Mouse (Mus musculus) liver, embryonic 11.5 days (tissue): Measurements from ENCODE around the gene Plvap. TPM values are rescaled to one million over a fixed set of nuclear protein-coding genes. Genes with fewer than 3 reads are reported as not detected.

Source experiments
- ATAC-seq: fragments of 200-750 bp; cut with Nextera tagmentation; replicated peaks from 2 replicates; pipeline ENCODE4 v1.8.0; 2017; ENCODE audit warnings: moderate number of reproducible peaks, mild to moderate bottlenecking, moderate TSS enrichment, moderate library complexity; ENCODE audit not compliant: low FRiP score
- DNase-seq: peaks from one replicate; pipeline ENCODE4 v3.0.0-alpha.2; 2017; ENCODE audit warnings: low spot score
- H3K27ac ChIP-seq: fragments of 300-500 bp; sonication (generic); 2 replicates; pipeline ENCODE4 v1.5.1; 2014; ENCODE audit warnings: mild to moderate bottlenecking, low read depth, low read length, control low read depth
- H3K27me3 ChIP-seq: fragments of 300-500 bp; sonication (generic); replicated peaks from 2 replicates; pipeline ENCODE4 v1.6.1; 2014; ENCODE audit warnings: low read length, mixed read lengths; ENCODE audit not compliant: control insufficient read depth, insufficient read depth
- H3K36me3 ChIP-seq: fragments of 300-500 bp; sonication (generic); 2 replicates; pipeline ENCODE4 v1.6.1; 2014; ENCODE audit warnings: mild to moderate bottlenecking, low read length, moderate library complexity, mixed read lengths; ENCODE audit not compliant: control insufficient read depth, insufficient read depth
- H3K4me1 ChIP-seq: fragments of 300-500 bp; sonication (generic); replicated peaks from 2 replicates; pipeline ENCODE4 v1.6.1; 2014; ENCODE audit warnings: low read length, mixed read lengths; ENCODE audit not compliant: control insufficient read depth, insufficient read depth
- H3K4me2 ChIP-seq: fragments of 300-500 bp; sonication (generic); 2 replicates; pipeline ENCODE4 v1.6.1; 2014; ENCODE audit warnings: mild to moderate bottlenecking, control low read depth, moderate library complexity
- H3K4me3 ChIP-seq: fragments of 300-500 bp; sonication (generic); 2 replicates; pipeline ENCODE4 v1.5.1; 2014; ENCODE audit warnings: low read depth, low read length, control low read depth
- H3K9ac ChIP-seq: fragments of 300-500 bp; sonication (generic); 2 replicates; pipeline ENCODE4 v1.6.1; 2014; ENCODE audit warnings: low read depth, low read length, control low read depth
- H3K9me3 ChIP-seq: fragments of 300-500 bp; sonication (generic); 2 replicates; pipeline ENCODE4 v1.6.1; 2016; ENCODE audit warnings: low read length, inconsistent platforms, mixed read lengths; ENCODE audit not compliant: control insufficient read depth
- WGBS: fragments of 180-500 bp; shearing (Covaris S2); extraction: QIAGEN DNeasy Blood & Tissue Kit; methylation state at CpG from one replicate; pipeline ENCODE4 v1.1.7; 2014; 5-methylcytosine and 5-hydroxymethylcytosine counted together
- polyA plus RNA-seq: library from polyadenylated mRNA; unstranded; fragments of >200 nt; fragmentation: Nextera tagmentation; extraction: Ambion mirVana; gene quantifications from 2 replicates; pipeline ENCODE4 v1.2.1, GENCODE M21; 2014

Plvap gene
- polyA plus RNA-seq, result 56.0 and 57.3 TPM in 2 replicates

GRCm38 (mm10) chr8:71511644-71512043 lies at the start of gene Plvap:
Plvap (minus strand) TSS chr8:71511752.
- peak within 1 kb of the TSS; percentile 36 for H3K4me3 ChIP-seq
- DNase-seq, result no peak
- 10% methylated on average over 14 of the region's 14 CpGs for WGBS
- peaks cover 28% of the 10 kb centered on the region for H3K27me3 ChIP-seq
- peaks cover 20% of the 10 kb centered on the region for H3K4me1 ChIP-seq
- peak within 1 kb of the TSS; percentile 2 for H3K27ac ChIP-seq
- peak within 1 kb of the TSS; percentile 57 for H3K4me2 ChIP-seq
- no peaks in the 10 kb centered on the region for H3K36me3 ChIP-seq
- no peaks in the 10 kb centered on the region for H3K9me3 ChIP-seq
- no peak within 1 kb of the TSS; the same call in 1 of the 2 replicates for H3K9ac ChIP-seq
- peak; percentile 89 for ATAC-seq

- no peak for DNase-seq
- Histone ChIP-seq H3K27ac (no peak overlapping the region), H3K36me3 (no peaks in the 10 kb centered on the region), H3K9ac (no peak overlapping the region), H3K27me3 (peaks cover 39% of the 10 kb centered on the region), H3K4me2 (no peak overlapping the region), H3K9me3 (no peaks in the 10 kb centered on the region), H3K4me3 (no peak overlapping the region), H3K4me1 (peaks cover 27% of the 10 kb centered on the region)
- ATAC-seq, result no peak
- 79% methylated on average over 5 of the region's 5 CpGs for WGBS
Observed at GRCm38 (mm10) chr8:71560765-71561164, 49.2 kb upstream of the Plvap start.

- DNase-seq (no peak), ATAC-seq (peak; percentile 51)
- peak overlapping the region; percentile 82 for H3K27ac ChIP-seq
- H3K9me3 ChIP-seq, result no peaks in the 10 kb centered on the region
- WGBS, result 47% methylated on average over 3 of the region's 3 CpGs
- H3K36me3 ChIP-seq, result no peaks in the 10 kb centered on the region
- peak overlapping the region; percentile 67 for H3K4me3 ChIP-seq
- peaks cover 27% of the 10 kb centered on the region for H3K4me1 ChIP-seq
- H3K4me2 ChIP-seq, result peak overlapping the region; percentile 98
- H3K27me3 ChIP-seq, result peaks cover 39% of the 10 kb centered on the region
- H3K9ac ChIP-seq, result no peak overlapping the region
Observed at GRCm38 (mm10) chr8:71560071-71560470, 48.5 kb upstream of the Plvap start.

- peaks cover 39% of the 10 kb centered on the region for H3K27me3 ChIP-seq
- peak; percentile 75 for ATAC-seq
- H3K4me3 ChIP-seq, result peak overlapping the region; percentile 67
- DNase-seq, result peak; percentile 77
- H3K9me3 ChIP-seq, result no peaks in the 10 kb centered on the region
- H3K9ac ChIP-seq, result peak overlapping the region; percentile 63
- peak overlapping the region; percentile 82 for H3K27ac ChIP-seq
- peak overlapping the region; percentile 98 for H3K4me2 ChIP-seq
- no peaks in the 10 kb centered on the region for H3K36me3 ChIP-seq
- whole genome bisulfite sequencing, result 1% methylated on average over 24 of the region's 24 CpGs
- H3K4me1 ChIP-seq, result peaks cover 34% of the 10 kb centered on the region
Observed at GRCm38 (mm10) chr8:71558958-71559690, 47.6 kb upstream of the Plvap start.

GRCm38 (mm10) chr8:71558071-71558957 lies 46.8 kb upstream of the Plvap start, which contains the start of gene Tmem221:
Tmem221 (minus strand) TSS chr8:71558871.
- H3K4me2 ChIP-seq, result peak within 1 kb of the TSS; percentile 98
- peak within 1 kb of the TSS; percentile 63 for H3K9ac ChIP-seq
- H3K27me3 ChIP-seq, result peaks cover 39% of the 10 kb centered on the region
- H3K9me3 ChIP-seq, result no peaks in the 10 kb centered on the region
- 5% methylated on average over 70 of the region's 70 CpGs for WGBS
- no peaks in the 10 kb centered on the region for H3K36me3 ChIP-seq
- no peak; the same call in 1 of the 2 replicates for ATAC-seq
- H3K4me1 ChIP-seq, result peaks cover 38% of the 10 kb centered on the region
- H3K4me3 ChIP-seq, result peak within 1 kb of the TSS; percentile 67
- peak within 1 kb of the TSS; percentile 82 for H3K27ac ChIP-seq
- DNase-seq, result no peak

- H3K9me3 ChIP-seq, result no peaks in the 10 kb centered on the region
- H3K9ac ChIP-seq, result no peak overlapping the region
- ATAC-seq (peak; percentile 21; the same call in 1 of the 2 replicates), DNase-seq (no peak)
- WGBS, result 84% methylated on average over 2 of the region's 2 CpGs
- 0 out of 2 replicates have a peak overlapping the region, but pooled peaks have one; percentile 24 for H3K4me2 ChIP-seq
- H3K4me3 ChIP-seq, result no peak overlapping the region
- no peaks in the 10 kb centered on the region for H3K36me3 ChIP-seq
- H3K27me3 ChIP-seq, result peaks cover 24% of the 10 kb centered on the region
- H3K27ac ChIP-seq, result 0 out of 2 replicates have a peak overlapping the region, but pooled peaks have one; percentile 33
- H3K4me1 ChIP-seq, result peaks cover 21% of the 10 kb centered on the region
Observed at GRCm38 (mm10) chr8:71554644-71555043, 43.1 kb upstream of the Plvap start.

GRCm38 (mm10) chr8:71554001-71554400 lies 42.4 kb upstream of the Plvap start:
- H3K27ac ChIP-seq, result 0 out of 2 replicates have a peak overlapping the region, but pooled peaks have one; percentile 33
- H3K4me3 ChIP-seq, result no peak overlapping the region
- H3K27me3 ChIP-seq, result peaks cover 20% of the 10 kb centered on the region
- ATAC-seq (no peak), DNase-seq (no peak)
- no peaks in the 10 kb centered on the region for H3K9me3 ChIP-seq
- H3K36me3 ChIP-seq, result no peaks in the 10 kb centered on the region
- H3K4me2 ChIP-seq, result no peak overlapping the region
- WGBS, result 65% methylated on average over 6 of the region's 6 CpGs
- H3K9ac ChIP-seq, result no peak overlapping the region
- H3K4me1 ChIP-seq, result peaks cover 17% of the 10 kb centered on the region

GRCm38 (mm10) chr8:71552770-71553169 lies 41.2 kb upstream of the Plvap start:
- Histone ChIP-seq H3K36me3 (peaks cover 4% of the 10 kb centered on the region), H3K4me1 (peaks cover 10% of the 10 kb centered on the region; the same call in 1 of the 2 replicates), H3K4me3 (no peak overlapping the region), H3K27me3 (peaks cover 8% of the 10 kb centered on the region), H3K27ac (no peak overlapping the region), H3K9me3 (no peaks in the 10 kb centered on the region), H3K9ac (no peak overlapping the region), H3K4me2 (no peak overlapping the region)
- DNase-seq, result no peak
- no peak for ATAC-seq
- 64% methylated on average over 6 of the region's 6 CpGs for WGBS
